25 mouse cellular contexts compared by ENCODE assay signal in genomic region chr5:53420777-53421176, GRCm38 (mm10). TPM values are rescaled to one million over a fixed set of nuclear protein-coding genes. Genes with fewer than 3 reads are reported as not detected.
DNase-seq lines count a peak whose midpoint lies in the region; ATAC-seq lines count a peak whose summit lies in the region.
"Had no signal": no experiment of that assay in that cellular context is flagged by ENCODE, and none has a peak within 500 bp of the region (broad histone marks: within the 10 kb centered on the region; RNA-seq: fewer than 3 reads in every experiment).

No protein-coding gene starts in this region.

- no peak overlapping the region for H3K4me3 ChIP-seq in midbrain, embryonic 13.5 days (replicated peaks)
- H3K4me3 ChIP-seq: embryonic facial prominence, embryonic 12.5 days; forebrain, embryonic 12.5 days; heart, embryonic 12.5 days; limb, embryonic 10.5 days had no signal

- no peaks in the 10 kb centered on the region for H3K4me1 ChIP-seq in midbrain, embryonic 13.5 days (replicated peaks)
- H3K4me1 ChIP-seq: embryonic facial prominence, embryonic 12.5 days; forebrain, embryonic 12.5 days; limb, embryonic 10.5 days had no signal

- no peaks in the 10 kb centered on the region for H3K9me3 ChIP-seq in midbrain, embryonic 13.5 days
- H3K9me3 ChIP-seq: embryonic facial prominence, embryonic 12.5 days; forebrain, embryonic 12.5 days; heart, embryonic 12.5 days; limb, embryonic 10.5 days had no signal

- H3K27ac ChIP-seq in midbrain, embryonic 13.5 days, result no peak overlapping the region
- H3K27ac ChIP-seq: embryonic facial prominence, embryonic 12.5 days; forebrain, embryonic 12.5 days; hindbrain, postnatal 0 days; kidney, postnatal 0 days; limb, embryonic 10.5 days; macrophage; stomach, postnatal 0 days had no signal

- DNase-seq in 416B (ENCODE audit: low read depth), result peak; percentile 64
- DNase-seq in Muller cell, postnatal 12 days (ENCODE audit: inconsistent ontology term), result peak; percentile 22
- DNase-seq in induced T-regulatory cell, adult 2 months (ENCODE audit: low read depth), result peak; percentile 53
- no peak for DNase-seq in spleen, postnatal 14 days (ENCODE audit: low spot score in 2 of 2)
- DNase-seq in embryo, embryonic 9.5 days (ENCODE audit: extremely low spot score), result no peak
- DNase-seq: adrenal gland, postnatal 36 days; cerebellum, adult 9-10 months; heart, adult 11 months; heart, postnatal 10 days; kidney, adult 11 months; liver; midbrain, embryonic 14.5 days; right cerebral cortex, postnatal 4 days; thymus, adult 2 months; thymus, postnatal 4 days had no signal

- H3K9ac ChIP-seq in midbrain, embryonic 13.5 days (replicated peaks), result no peak overlapping the region
- H3K9ac ChIP-seq: embryonic facial prominence, embryonic 12.5 days; forebrain, embryonic 12.5 days; heart, embryonic 12.5 days had no signal

- no peaks in the 10 kb centered on the region for H3K36me3 ChIP-seq in midbrain, embryonic 13.5 days
- H3K36me3 ChIP-seq: embryonic facial prominence, embryonic 12.5 days; forebrain, embryonic 12.5 days; heart, embryonic 12.5 days; limb, embryonic 10.5 days had no signal

- no peaks in the 10 kb centered on the region for H3K27me3 ChIP-seq in midbrain, embryonic 13.5 days
- H3K27me3 ChIP-seq: embryonic facial prominence, embryonic 12.5 days; forebrain, embryonic 12.5 days had no signal

- ATAC-seq in monocyte, adult 5-6 weeks (replicated peaks; ENCODE audit: insufficient number of reproducible peaks, low FRiP score, low TSS enrichment, poor library complexity, severe bottlenecking), result 0 out of 2 replicates have a peak, but pooled peaks have one; percentile 50
- ATAC-seq in midbrain, embryonic 13.5 days, result no peak
- ATAC-seq: hindbrain, postnatal 0 days had no signal

- 88% methylated on average over 1 of the region's 1 CpGs for WGBS in midbrain, embryonic 13.5 days

- H3K4me2 ChIP-seq in midbrain, embryonic 13.5 days (replicated peaks), result no peak overlapping the region
- H3K4me2 ChIP-seq: embryonic facial prominence, embryonic 12.5 days; forebrain, embryonic 12.5 days; heart, embryonic 12.5 days had no signal

RNA-seq across cellular contexts. Expression of gene Rbpj, which starts 45.2 kb away (rescaled TPM):
- 24.6 to 49.7 TPM (median 31.9 TPM) in 3 replicates for total RNA-seq in monocyte, adult 5-6 weeks (2017)
- 46.9 TPM in 2 replicates for polyA plus RNA-seq in midbrain, embryonic 13.5 days (2015; fragmentation: Nextera tagmentation; extraction: Ambion mirVana)

Comparison
In these comparisons a context has a peak if more than half of its experiments do, and no peak if none do; other contexts are left out.
1. DNase-seq: peak in 416B (single experiment), Muller cell, postnatal 12 days (single experiment) and induced T-regulatory cell, adult 2 months (single experiment); none in spleen, postnatal 14 days (0 of 2) and embryo, embryonic 9.5 days (single experiment).